Mouse (Mus musculus) CH12.LX (cell line): ENCODE data around the gene B230217C12Rik.

Experiments used
- CHD2 ChIP-seq: IDR thresholded peaks from 2 replicates; pipeline ENCODE4 v1.6.1; 2011; ENCODE audit warnings: low read length, improper control_type of control experiment
- EP300 ChIP-seq: IDR thresholded peaks from 2 replicates; pipeline ENCODE4 v1.6.1; 2011; ENCODE audit warnings: low read length, improper control_type of control experiment
- POLR2A ChIP-seq: IDR thresholded peaks from 2 replicates; pipeline ENCODE4 v1.6.1; 2011; ENCODE audit warnings: low read depth, mild to moderate bottlenecking, improper control_type of control experiment, low read length
- POLR2AphosphoS2 ChIP-seq: IDR thresholded peaks from 2 replicates; pipeline ENCODE4 v1.6.1; 2011; ENCODE audit warnings: low read depth, low read length, improper control_type of control experiment
- TCF12 ChIP-seq: IDR thresholded peaks from 2 replicates; pipeline ENCODE4 v1.6.1; 2014; ENCODE audit warnings: low read depth, mild to moderate bottlenecking, inconsistent platforms, low read length, improper control_type of control experiment
- USF2 ChIP-seq: conservative IDR thresholded peaks from 2 replicates; pipeline ENCODE4 v1.6.1; 2011; ENCODE audit warnings: low read depth, low read length, improper control_type of control experiment
- ZC3H11A ChIP-seq: IDR thresholded peaks from 2 replicates; pipeline ENCODE4 v1.6.1; 2012; ENCODE audit warnings: low read depth, mild to moderate bottlenecking, inconsistent platforms, low read length, improper control_type of control experiment
- ZNF384 ChIP-seq: IDR thresholded peaks from 2 replicates; pipeline ENCODE4 v1.6.1; 2012; ENCODE audit warnings: low read depth, low read length, improper control_type of control experiment, inconsistent platforms

GRCm38 (mm10) chr11:97815736-97816135 is 24.8 kb upstream of the B230217C12Rik start:
- TF ChIP-seq TCF12 (no peak), EP300 (no peak), POLR2AphosphoS2 (no peak), POLR2A (no peak), CHD2 (no peak), ZC3H11A (no peak), USF2 (no peak), ZNF384 (no peak)
